8 mouse cellular contexts compared by ENCODE assay signal in the genomic region with DNA sequence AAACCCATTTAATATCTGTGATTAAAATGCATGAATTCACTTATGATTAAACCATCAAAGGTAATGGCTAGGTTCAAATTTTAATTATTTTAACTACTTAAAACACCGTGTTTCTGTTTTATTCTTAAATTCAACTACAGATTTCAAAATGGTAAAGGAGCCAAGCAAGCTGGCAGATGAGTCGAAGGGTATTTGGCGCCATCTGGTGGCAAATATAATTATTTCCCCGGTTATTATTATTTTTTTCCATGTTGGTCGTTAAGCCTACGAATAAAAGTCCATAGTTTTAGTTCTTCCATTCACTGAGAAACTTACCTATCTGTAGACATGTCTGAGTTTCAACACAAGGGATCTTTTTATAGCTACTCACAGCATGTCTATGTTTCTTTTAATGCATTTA.
DNase-seq lines count a peak whose midpoint lies in the region; ATAC-seq and TF ChIP-seq lines count a peak whose summit lies in the region.
"Had no signal": no experiment of that assay in that cellular context is flagged by ENCODE, and none has a peak within 500 bp of the region (broad histone marks: within the 10 kb centered on the region; RNA-seq: fewer than 3 reads in every experiment).

No protein-coding gene starts in this region.

- no peak overlapping the region for H3K9ac ChIP-seq in kidney, embryonic 15.5 days
- H3K9ac ChIP-seq: heart, embryonic 15.5 days had no signal

- H3K27ac ChIP-seq in kidney, adult 2 months (ENCODE audit: insufficient read depth, low read depth, low read length) = no peak overlapping the region
- no peak overlapping the region for H3K27ac ChIP-seq in kidney, embryonic 15.5 days
- H3K27ac ChIP-seq: heart, embryonic 15.5 days had no signal

- no peaks in the 10 kb centered on the region for H3K9me3 ChIP-seq in kidney, embryonic 15.5 days (replicated peaks)
- H3K9me3 ChIP-seq in E14TG2a.4 (ENCODE audit: low read length) = no peaks in the 10 kb centered on the region
- H3K9me3 ChIP-seq: heart, embryonic 15.5 days had no signal

- no peaks in the 10 kb centered on the region for H3K4me1 ChIP-seq in kidney, adult 2 months (ENCODE audit: control insufficient read depth, insufficient read depth, low read length)
- no peaks in the 10 kb centered on the region for H3K4me1 ChIP-seq in kidney, embryonic 15.5 days
- no peaks in the 10 kb centered on the region for H3K4me1 ChIP-seq in E14TG2a.4 (replicated peaks; ENCODE audit: low read depth, low read length)
- H3K4me1 ChIP-seq: heart, embryonic 15.5 days had no signal

- no peak for TF ChIP-seq POLR2A in kidney, adult 2 months (IDR thresholded peaks at IDR 0.05; ENCODE audit: low read depth, low read length)

- DNase-seq in kidney, adult 2 months = no peak
- DNase-seq in 416B (ENCODE audit: low read depth) = peak; percentile 52
- peak; percentile 52 for DNase-seq in embryo, embryonic 11 days
- no peak for DNase-seq in spleen, adult 18-20 months
- DNase-seq in urinary bladder, postnatal 36 days (ENCODE audit: low spot score in 2 of 2) = no peak

- no peak overlapping the region for H3K4me3 ChIP-seq in kidney, adult 2 months (ENCODE audit: insufficient read depth, low read depth, low read length)
- no peak overlapping the region for H3K4me3 ChIP-seq in kidney, embryonic 15.5 days (replicated peaks)
- no peak overlapping the region for H3K4me3 ChIP-seq in E14TG2a.4 (replicated peaks; ENCODE audit: low read length)
- H3K4me3 ChIP-seq: heart, embryonic 15.5 days had no signal

- TF ChIP-seq CTCF in kidney, adult 2 months (conservative IDR thresholded peaks at IDR 0.05; ENCODE audit: insufficient read depth, insufficient read length, low read depth, low read length) = 0 out of 2 replicates have a peak, but pooled peaks have one; percentile 30
- peak; percentile 53 for TF ChIP-seq CTCF in E14TG2a.4 (conservative IDR thresholded peaks at IDR 0.05; ENCODE audit: low read length)

- no peaks in the 10 kb centered on the region; the same call in 1 of the 2 replicates for H3K27me3 ChIP-seq in kidney, adult 2 months (replicated peaks; ENCODE audit: control insufficient read depth, insufficient read depth, low read length)
- H3K27me3 ChIP-seq in kidney, embryonic 15.5 days = no peaks in the 10 kb centered on the region
- no peaks in the 10 kb centered on the region for H3K27me3 ChIP-seq in E14TG2a.4 (ENCODE audit: insufficient read depth, low read length)
- H3K27me3 ChIP-seq: heart, embryonic 15.5 days had no signal

- no peaks in the 10 kb centered on the region for H3K36me3 ChIP-seq in kidney, adult 2 months (ENCODE audit: control insufficient read depth, insufficient read depth, low read length)
- no peaks in the 10 kb centered on the region for H3K36me3 ChIP-seq in kidney, embryonic 15.5 days
- no peaks in the 10 kb centered on the region for H3K36me3 ChIP-seq in E14TG2a.4 (ENCODE audit: insufficient read depth, low read length)
- H3K36me3 ChIP-seq: heart, embryonic 15.5 days had no signal

- H3K4me2 ChIP-seq in kidney, embryonic 15.5 days = no peak overlapping the region
- H3K4me2 ChIP-seq: heart, embryonic 15.5 days had no signal

- no peak for ATAC-seq in kidney, embryonic 15.5 days (replicated peaks; ENCODE audit: low FRiP score)

- 8% methylated on average over 6 of the region's 6 CpGs for WGBS in kidney, adult 2 months
- WGBS in kidney, embryonic 15.5 days = 13% methylated on average over 6 of the region's 6 CpGs

Comparison
In these comparisons a context has a peak if more than half of its experiments do, and no peak if none do; other contexts are left out.
1. DNase-seq: peak in 416B (single experiment) and embryo, embryonic 11 days (single experiment); none in kidney, adult 2 months (single experiment), spleen, adult 18-20 months (0 of 2) and urinary bladder, postnatal 36 days (0 of 2).